Mouse (Mus musculus): ENCODE results near the gene Tacr3. TPM values are rescaled to one million over a fixed set of nuclear protein-coding genes. Genes with fewer than 3 reads are reported as not detected.

The Tacr3 gene
- 1.6 and 1.9 TPM in 2 replicates for polyA plus RNA-seq (2015; fragmentation: Nextera tagmentation; extraction: Ambion mirVana)

DNA sequence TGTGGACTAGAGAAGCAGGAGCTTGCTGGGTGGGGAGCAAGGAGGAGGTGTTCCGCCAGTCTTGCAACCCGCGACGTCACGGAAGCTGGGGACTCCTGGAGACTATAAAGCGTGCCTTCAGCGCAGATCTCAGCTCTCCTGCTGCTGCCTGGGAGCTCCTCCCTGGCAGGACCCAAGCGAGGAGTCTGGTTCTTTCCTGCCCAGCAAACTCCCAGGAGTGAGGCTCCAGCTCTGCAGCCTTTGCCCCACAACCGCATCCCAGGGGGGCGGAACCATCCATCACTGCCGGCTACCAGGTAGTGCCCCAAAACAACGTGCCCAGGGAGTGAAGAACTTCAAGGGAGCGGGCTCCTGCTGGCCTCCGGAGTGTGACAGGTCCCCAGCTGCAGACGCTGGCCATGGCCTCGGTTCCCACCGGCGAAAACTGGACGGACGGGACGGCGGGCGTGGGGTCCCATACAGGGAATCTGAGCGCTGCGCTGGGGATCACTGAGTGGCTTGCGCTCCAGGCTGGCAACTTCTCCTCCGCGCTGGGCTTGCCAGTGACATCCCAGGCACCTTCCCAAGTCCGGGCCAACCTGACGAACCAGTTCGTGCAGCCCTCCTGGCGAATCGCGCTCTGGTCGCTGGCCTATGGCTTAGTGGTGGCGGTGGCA is at the start of gene Tacr3:
Gene Tacr3, plus strand, starts transcription at position 133 of the 656 bp plus-strand sequence.
- Histone ChIP-seq H3K4me2 (replicated peaks; ENCODE audit: low read depth) (peak within 1 kb of the TSS; percentile 62), H3K27me3 (ENCODE audit: control insufficient read depth, insufficient read depth, low read length) (peaks cover 2% of the 10 kb centered on the region; the same call in 1 of the 2 replicates), H3K9ac (ENCODE audit: low read length) (0 out of 2 replicates have a peak within 1 kb of the TSS, but pooled peaks have one; percentile 31), H3K27ac (replicated peaks) (no peak within 1 kb of the TSS), H3K9me3 (ENCODE audit: control insufficient read depth, low read length) (no peaks in the 10 kb centered on the region), H3K36me3 (ENCODE audit: control insufficient read depth, insufficient read depth, low read length) (no peaks in the 10 kb centered on the region), H3K4me3 (ENCODE audit: low read depth, low read length) (peak within 1 kb of the TSS; percentile 35), H3K4me1 (replicated peaks; ENCODE audit: control insufficient read depth, insufficient read depth) (no peaks in the 10 kb centered on the region; the same call in 1 of the 2 replicates)
- ATAC-seq (ENCODE audit: low FRiP score, low TSS enrichment) (no peak), DNase-seq (ENCODE audit: low spot score) (peak; percentile 21)
- TF ChIP-seq CTCF (IDR thresholded peaks at IDR 0.05; ENCODE audit: low read depth) (no peak), EP300 (optimal IDR thresholded peaks at IDR 0.05) (no peak)
- WGBS = 1% methylated on average over 36 of the region's 36 CpGs

GRCm38 (mm10) chr3:134828492-134828874 is 324 bp upstream of the Tacr3 start:
- TF ChIP-seq EP300 (optimal IDR thresholded peaks at IDR 0.05) = no peak
- TF ChIP-seq CTCF (IDR thresholded peaks at IDR 0.05; ENCODE audit: low read depth) = no peak
- 34% methylated on average over 6 of the region's 6 CpGs for WGBS
- H3K9ac ChIP-seq (ENCODE audit: low read length) = no peak overlapping the region

GRCm38 (mm10) chr3:134829531-134829921 is 719 bp downstream of the Tacr3 start:
- peaks cover 2% of the 10 kb centered on the region; the same call in 1 of the 2 replicates for H3K27me3 ChIP-seq (ENCODE audit: control insufficient read depth, insufficient read depth, low read length)
- H3K4me1 ChIP-seq (replicated peaks; ENCODE audit: control insufficient read depth, insufficient read depth) = no peaks in the 10 kb centered on the region; the same call in 1 of the 2 replicates
- no peak overlapping the region for H3K9ac ChIP-seq (ENCODE audit: low read length)
- H3K4me3 ChIP-seq (ENCODE audit: low read depth, low read length) = peak overlapping the region; percentile 35
- DNase-seq (ENCODE audit: low spot score) = no peak
- 0 out of 2 replicates have a peak, but pooled peaks have one; percentile 12 for ATAC-seq (ENCODE audit: low FRiP score, low TSS enrichment)
- no peak for TF ChIP-seq EP300 (optimal IDR thresholded peaks at IDR 0.05)
- TF ChIP-seq CTCF (IDR thresholded peaks at IDR 0.05; ENCODE audit: low read depth) = peak; percentile 21; the same call in 1 of the 2 replicates
- no peaks in the 10 kb centered on the region for H3K36me3 ChIP-seq (ENCODE audit: control insufficient read depth, insufficient read depth, low read length)
- 5% methylated on average over 13 of the region's 13 CpGs for WGBS
- peak overlapping the region; percentile 62 for H3K4me2 ChIP-seq (replicated peaks; ENCODE audit: low read depth)
- H3K9me3 ChIP-seq (ENCODE audit: control insufficient read depth, low read length) = no peaks in the 10 kb centered on the region
- no peak overlapping the region for H3K27ac ChIP-seq (replicated peaks)

More at GRCm38 (mm10) chr3:134828492-134828874, 324 bp upstream of the Tacr3 start:
- no peaks in the 10 kb centered on the region for H3K36me3 ChIP-seq (ENCODE audit: control insufficient read depth, insufficient read depth, low read length)
- H3K9me3 ChIP-seq (ENCODE audit: control insufficient read depth, low read length) = no peaks in the 10 kb centered on the region
- peaks cover 2% of the 10 kb centered on the region; the same call in 1 of the 2 replicates for H3K27me3 ChIP-seq (ENCODE audit: control insufficient read depth, insufficient read depth, low read length)
- peak overlapping the region; percentile 62 for H3K4me2 ChIP-seq (replicated peaks; ENCODE audit: low read depth)
- H3K27ac ChIP-seq (replicated peaks) = no peak overlapping the region
- no peak for DNase-seq (ENCODE audit: low spot score)
- peak overlapping the region; percentile 35 for H3K4me3 ChIP-seq (ENCODE audit: low read depth, low read length)
- ATAC-seq (ENCODE audit: low FRiP score, low TSS enrichment) = no peak
- no peaks in the 10 kb centered on the region; the same call in 1 of the 2 replicates for H3K4me1 ChIP-seq (replicated peaks; ENCODE audit: control insufficient read depth, insufficient read depth)

DNA sequence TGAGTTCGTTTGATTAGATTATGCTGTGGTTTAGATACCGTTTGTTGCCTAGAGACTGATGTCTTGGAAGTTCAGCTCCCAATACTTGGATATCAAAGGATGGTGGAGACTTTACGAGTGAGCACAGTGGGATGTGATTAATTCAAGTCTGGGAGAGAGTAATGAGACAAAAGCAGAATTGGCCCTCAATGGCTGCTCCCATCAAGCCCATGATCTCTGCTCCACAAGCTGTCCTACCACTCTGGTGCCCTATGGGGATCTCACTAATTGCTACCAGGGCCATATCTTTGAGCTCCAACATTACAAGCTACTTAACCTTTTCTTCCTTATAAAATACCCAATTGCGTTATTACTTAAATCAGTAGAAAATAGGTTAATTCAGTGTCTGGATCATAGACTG is 22.5 kb downstream of the Tacr3 start:
- no peak overlapping the region for H3K9ac ChIP-seq (ENCODE audit: low read length)
- 45% methylated on average over 4 of the region's 4 CpGs for WGBS
- no peaks in the 10 kb centered on the region for H3K27me3 ChIP-seq (ENCODE audit: control insufficient read depth, insufficient read depth, low read length)
- no peaks in the 10 kb centered on the region for H3K36me3 ChIP-seq (ENCODE audit: control insufficient read depth, insufficient read depth, low read length)
- DNase-seq (ENCODE audit: low spot score) (no peak), ATAC-seq (ENCODE audit: low FRiP score, low TSS enrichment) (no peak)
- no peak overlapping the region for H3K27ac ChIP-seq (replicated peaks)
- TF ChIP-seq EP300 (optimal IDR thresholded peaks at IDR 0.05) = no peak
- no peak for TF ChIP-seq CTCF (IDR thresholded peaks at IDR 0.05; ENCODE audit: low read depth)
- no peaks in the 10 kb centered on the region for H3K9me3 ChIP-seq (ENCODE audit: control insufficient read depth, low read length)
- H3K4me2 ChIP-seq (replicated peaks; ENCODE audit: low read depth) = no peak overlapping the region
- no peak overlapping the region for H3K4me3 ChIP-seq (ENCODE audit: low read depth, low read length)
- no peaks in the 10 kb centered on the region for H3K4me1 ChIP-seq (replicated peaks; ENCODE audit: control insufficient read depth, insufficient read depth)

GRCm38 (mm10) chr3:134877701-134878100 is 48.9 kb downstream of the Tacr3 start:
- no peak overlapping the region for H3K27ac ChIP-seq (replicated peaks)
- DNase-seq (ENCODE audit: low spot score) (no peak), ATAC-seq (ENCODE audit: low FRiP score, low TSS enrichment) (no peak)
- TF ChIP-seq EP300 (optimal IDR thresholded peaks at IDR 0.05) = no peak
- no peak for TF ChIP-seq CTCF (IDR thresholded peaks at IDR 0.05; ENCODE audit: low read depth)
- H3K4me1 ChIP-seq (replicated peaks; ENCODE audit: control insufficient read depth, insufficient read depth) = no peaks in the 10 kb centered on the region
- no peak overlapping the region for H3K9ac ChIP-seq (ENCODE audit: low read length)
- 77% methylated on average over 1 of the region's 1 CpGs for WGBS
- H3K4me3 ChIP-seq (ENCODE audit: low read depth, low read length) = no peak overlapping the region
- H3K9me3 ChIP-seq (ENCODE audit: control insufficient read depth, low read length) = no peaks in the 10 kb centered on the region
- no peak overlapping the region for H3K4me2 ChIP-seq (replicated peaks; ENCODE audit: low read depth)
- no peaks in the 10 kb centered on the region for H3K36me3 ChIP-seq (ENCODE audit: control insufficient read depth, insufficient read depth, low read length)
- H3K27me3 ChIP-seq (ENCODE audit: control insufficient read depth, insufficient read depth, low read length) = no peaks in the 10 kb centered on the region

GRCm38 (mm10) chr3:134895831-134896230 is 67.0 kb downstream of the Tacr3 start:
- TF ChIP-seq EP300 (optimal IDR thresholded peaks at IDR 0.05) = no peak
- TF ChIP-seq CTCF (IDR thresholded peaks at IDR 0.05; ENCODE audit: low read depth) = no peak
- H3K27me3 ChIP-seq (ENCODE audit: control insufficient read depth, insufficient read depth, low read length) = no peaks in the 10 kb centered on the region
- H3K4me1 ChIP-seq (replicated peaks; ENCODE audit: control insufficient read depth, insufficient read depth) = no peaks in the 10 kb centered on the region
- 80% methylated on average over 2 of the region's 2 CpGs for WGBS
- no peak for DNase-seq (ENCODE audit: low spot score)
- ATAC-seq (ENCODE audit: low FRiP score, low TSS enrichment) = no peak
- H3K36me3 ChIP-seq (ENCODE audit: control insufficient read depth, insufficient read depth, low read length) = no peaks in the 10 kb centered on the region
- no peaks in the 10 kb centered on the region for H3K9me3 ChIP-seq (ENCODE audit: control insufficient read depth, low read length)
- no peak overlapping the region for H3K4me2 ChIP-seq (replicated peaks; ENCODE audit: low read depth)
- H3K4me3 ChIP-seq (ENCODE audit: low read depth, low read length) = no peak overlapping the region
- no peak overlapping the region for H3K9ac ChIP-seq (ENCODE audit: low read length)
- H3K27ac ChIP-seq (replicated peaks) = no peak overlapping the region
